In the genomic region with DNA sequence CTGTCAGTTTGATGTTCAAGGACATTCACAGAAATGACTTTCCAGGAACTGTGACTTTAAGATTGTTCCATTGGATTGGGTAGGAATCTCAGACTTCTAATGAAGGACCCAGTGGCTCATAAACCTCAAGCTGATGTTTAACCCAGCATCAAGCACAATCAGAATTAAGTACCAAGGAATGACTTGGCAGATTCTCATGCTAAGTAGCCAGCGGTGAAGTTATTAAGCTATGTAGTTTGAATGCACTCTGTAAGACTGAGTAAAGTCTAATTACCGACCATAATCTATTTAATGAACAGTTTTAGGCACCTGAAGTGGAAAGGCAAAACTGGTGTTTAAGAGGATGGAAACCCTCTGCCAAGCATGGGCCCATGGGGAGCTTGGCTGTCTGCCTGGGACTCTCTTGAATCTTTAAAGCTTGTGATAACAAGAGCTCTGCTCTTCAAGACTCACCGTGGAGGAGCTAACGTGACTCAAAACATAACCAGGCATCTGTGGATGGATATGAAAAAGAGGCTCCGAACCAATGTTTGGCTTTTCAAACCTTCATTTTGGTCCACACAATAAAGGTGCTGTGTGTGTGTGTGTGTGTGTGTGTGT, we compare ENCODE assay signal across 21 mouse cellular contexts. TPM values are rescaled to one million over a fixed set of nuclear protein-coding genes. Genes with fewer than 3 reads are reported as not detected.
A peak's percentile ranks its signal among the peaks of the same experiment; 100 is the strongest.
DNase-seq lines count a peak whose midpoint lies in the region; ATAC-seq lines count a peak whose summit lies in the region.
"Had no signal": no experiment of that assay in that cellular context is flagged by ENCODE, and none has a peak within 500 bp of the region (broad histone marks: within the 10 kb centered on the region; RNA-seq: fewer than 3 reads in every experiment).

No protein-coding gene starts in this region.

- no peaks in the 10 kb centered on the region for H3K9me3 ChIP-seq in kidney, embryonic 14.5 days (ENCODE audit: control insufficient read depth, low read length)
- 0 out of 2 replicates have a peak, but pooled peaks cover 3% of the 10 kb centered on the region for H3K9me3 ChIP-seq in heart, embryonic 13.5 days
- H3K9me3 ChIP-seq: embryonic facial prominence, embryonic 12.5 days; hindbrain, embryonic 15.5 days; neural tube, embryonic 12.5 days had no signal

- no peaks in the 10 kb centered on the region for H3K36me3 ChIP-seq in kidney, embryonic 14.5 days (ENCODE audit: control insufficient read depth, insufficient read depth, low read length)
- H3K36me3 ChIP-seq in heart, embryonic 13.5 days, result no peaks in the 10 kb centered on the region
- H3K36me3 ChIP-seq: embryonic facial prominence, embryonic 12.5 days; hindbrain, embryonic 15.5 days; neural tube, embryonic 12.5 days had no signal

- DNase-seq in kidney, adult 11 months, result peak; percentile 47
- peak; percentile 64 for DNase-seq in heart, postnatal 4 days
- DNase-seq in kidney, postnatal 36 days, result peak; percentile 57 to 62
- DNase-seq in gastrocnemius, adult 8-10 months (ENCODE audit: low spot score in 2 of 2), result no peak
- no peak for DNase-seq in layer of hippocampus, adult 11-12 months (ENCODE audit: low spot score)
- DNase-seq: adrenal gland, postnatal 10 days; cerebellum, postnatal 25 days; gastrocnemius, postnatal 25 days; layer of hippocampus, postnatal 36 days; lung, postnatal 10 days; right cerebral cortex, postnatal 25 days; thymus, postnatal 4 days had no signal

- H3K27me3 ChIP-seq in kidney, embryonic 14.5 days (ENCODE audit: control insufficient read depth, insufficient read depth, low read length), result no peaks in the 10 kb centered on the region
- peaks cover 24% of the 10 kb centered on the region for H3K27me3 ChIP-seq in heart, embryonic 13.5 days (replicated peaks)
- H3K27me3 ChIP-seq: embryonic facial prominence, embryonic 12.5 days; hindbrain, embryonic 15.5 days; neural tube, embryonic 12.5 days had no signal

- no peaks in the 10 kb centered on the region for H3K4me1 ChIP-seq in kidney, embryonic 14.5 days (ENCODE audit: control insufficient read depth, insufficient read depth, low read length)
- peaks cover 24% of the 10 kb centered on the region for H3K4me1 ChIP-seq in heart, embryonic 13.5 days
- H3K4me1 ChIP-seq: embryonic facial prominence, embryonic 12.5 days; hindbrain, embryonic 15.5 days; neural tube, embryonic 12.5 days had no signal

- no peak overlapping the region for H3K27ac ChIP-seq in kidney, embryonic 14.5 days (ENCODE audit: low read depth, low read length)
- H3K27ac ChIP-seq in heart, embryonic 13.5 days (replicated peaks), result peak overlapping the region; percentile 62
- H3K27ac ChIP-seq: embryonic facial prominence, embryonic 12.5 days; hindbrain, embryonic 15.5 days; liver, embryonic 14.5 days; neural tube, embryonic 12.5 days had no signal

- no peak overlapping the region for H3K9ac ChIP-seq in kidney, embryonic 14.5 days (ENCODE audit: low read depth, low read length)
- no peak overlapping the region for H3K9ac ChIP-seq in heart, embryonic 13.5 days
- H3K9ac ChIP-seq: embryonic facial prominence, embryonic 12.5 days; hindbrain, embryonic 15.5 days; liver, embryonic 14.5 days; neural tube, embryonic 12.5 days had no signal

- no peak overlapping the region for H3K4me3 ChIP-seq in kidney, embryonic 14.5 days (ENCODE audit: low read length)
- H3K4me3 ChIP-seq in heart, embryonic 13.5 days, result no peak overlapping the region
- H3K4me3 ChIP-seq: embryonic facial prominence, embryonic 12.5 days; hindbrain, embryonic 15.5 days; neural tube, embryonic 12.5 days had no signal

- ATAC-seq in kidney, embryonic 14.5 days (ENCODE audit: low FRiP score, low TSS enrichment), result no peak
- no peak for ATAC-seq in heart, embryonic 13.5 days (ENCODE audit: extremely low read depth, insufficient number of reproducible peaks, low FRiP score, low TSS enrichment)

- H3K4me2 ChIP-seq in kidney, embryonic 14.5 days (replicated peaks; ENCODE audit: low read depth, low read length), result no peak overlapping the region
- H3K4me2 ChIP-seq in heart, embryonic 13.5 days, result no peak overlapping the region
- H3K4me2 ChIP-seq: embryonic facial prominence, embryonic 12.5 days; hindbrain, embryonic 15.5 days; neural tube, embryonic 12.5 days had no signal

- WGBS in kidney, embryonic 14.5 days, result 80% methylated on average over 5 of the region's 5 CpGs
- WGBS in heart, embryonic 13.5 days, result 48% methylated on average over 5 of the region's 5 CpGs

RNA-seq across cellular contexts. Expression of gene Mfsd4b1, which starts 6.7 kb away (rescaled TPM):
- 0.40 and 1.5 TPM in 2 replicates for polyA plus RNA-seq in kidney, embryonic 14.5 days (2014; fragmentation: Nextera tagmentation; extraction: Ambion mirVana)
- 0.27 and 0.55 TPM in 2 replicates for polyA plus RNA-seq in heart, embryonic 13.5 days (2015; fragmentation: Nextera tagmentation; extraction: Ambion mirVana)
- total RNA-seq in heart, postnatal 4 days (2021), result 1 to 10 TPM in 1 of 2 experiments, under 1 TPM in 1; 0.69 to 1.4 TPM
- 1 to 10 TPM; 1.8 to 2.6 (median 2.2) TPM for total RNA-seq in gastrocnemius, adult 8-10 months (2022)
- total RNA-seq: megakaryocyte-erythroid progenitor cell, adult 5-6 weeks had no signal
- polyA plus RNA-seq: large intestine, adult 2 months; neural tube, embryonic 12.5 days had no signal

RNA-seq across cellular contexts. Expression of gene Mfsd4b5, which starts 31.9 kb away (rescaled TPM):
- 0.43 and 0.80 TPM in 2 replicates for polyA plus RNA-seq in kidney, embryonic 14.5 days (2014; fragmentation: Nextera tagmentation; extraction: Ambion mirVana)
- not detected in 2 replicates for polyA plus RNA-seq in heart, embryonic 13.5 days (2015; fragmentation: Nextera tagmentation; extraction: Ambion mirVana)
- total RNA-seq in heart, postnatal 4 days (2021), result under 1 TPM; 0.12 to 0.29 TPM
- total RNA-seq in gastrocnemius, adult 8-10 months (2022), result under 1 TPM; 0.17 to 0.54 (median 0.43) TPM
- total RNA-seq: megakaryocyte-erythroid progenitor cell, adult 5-6 weeks; midbrain, postnatal 0 days had no signal
- polyA plus RNA-seq: midbrain, postnatal 0 days had no signal

RNA-seq across cellular contexts. Expression of gene Mfsd4b3, which starts 58.4 kb away (rescaled TPM):
- 0.17 and 0.79 TPM in 2 replicates for polyA plus RNA-seq in kidney, embryonic 14.5 days (2014; fragmentation: Nextera tagmentation; extraction: Ambion mirVana)
- 0.64 and 0.74 TPM in 2 replicates for polyA plus RNA-seq in heart, embryonic 13.5 days (2015; fragmentation: Nextera tagmentation; extraction: Ambion mirVana)
- total RNA-seq in heart, postnatal 4 days (2021), result under 1 TPM; 0.45 to 0.48 TPM
- total RNA-seq in gastrocnemius, adult 8-10 months (2022), result 1 to 10 TPM; 2.7 to 4.1 (median 3.2) TPM
- total RNA-seq: layer of hippocampus, postnatal 36 days; megakaryocyte-erythroid progenitor cell, adult 5-6 weeks; midbrain, postnatal 0 days had no signal
- polyA plus RNA-seq: midbrain, postnatal 0 days had no signal

Comparison
In these comparisons a context has a peak if more than half of its experiments do, and no peak if none do; other contexts are left out.
1. DNase-seq: peak in kidney, adult 11 months (single experiment), heart, postnatal 4 days (single experiment) and kidney, postnatal 36 days (2 of 2); none in gastrocnemius, adult 8-10 months (0 of 2) and layer of hippocampus, adult 11-12 months (single experiment).